Mouse (Mus musculus) lung, embryonic 15.5 days (tissue): ENCODE results near the gene Gm20538. TPM values are rescaled to one million over a fixed set of nuclear protein-coding genes. Genes with fewer than 3 reads are reported as not detected.

Experiments
- ATAC-seq: fragments of 200-750 bp; cut with Nextera tagmentation; 2 replicates; pipeline ENCODE4 v1.8.0; 2017; ENCODE audit warnings: moderate number of reproducible peaks, borderline replicate concordance; ENCODE audit not compliant: low FRiP score, low TSS enrichment; ENCODE audit errors: extremely low read depth
- H3K27ac ChIP-seq: fragments of 300-500 bp; sonication (generic); 2 replicates; pipeline ENCODE4 v1.5.1; 2015; ENCODE audit warnings: moderate library complexity, mild to moderate bottlenecking, inconsistent platforms
- H3K27me3 ChIP-seq: fragments of 300-500 bp; sonication (generic); 2 replicates; pipeline ENCODE4 v1.6.1; 2015; ENCODE audit warnings: inconsistent platforms
- H3K36me3 ChIP-seq: fragments of 300-500 bp; sonication (generic); 2 replicates; pipeline ENCODE4 v1.6.1; 2015; ENCODE audit warnings: inconsistent platforms
- H3K4me1 ChIP-seq: fragments of 300-500 bp; sonication (generic); 2 replicates; pipeline ENCODE4 v1.6.1; 2015; ENCODE audit warnings: inconsistent platforms
- H3K4me2 ChIP-seq: fragments of 300-500 bp; sonication (generic); 2 replicates; pipeline ENCODE4 v1.6.1; 2015; ENCODE audit warnings: inconsistent platforms, mild to moderate bottlenecking, moderate library complexity
- H3K4me3 ChIP-seq: fragments of 300-500 bp; sonication (generic); 2 replicates; pipeline ENCODE4 v1.5.1; 2015; ENCODE audit warnings: mild to moderate bottlenecking, inconsistent platforms
- H3K9ac ChIP-seq: fragments of 300-500 bp; sonication (generic); 2 replicates; pipeline ENCODE4 v1.6.1; 2015; ENCODE audit warnings: inconsistent platforms
- H3K9me3 ChIP-seq: fragments of 300-500 bp; sonication (generic); 2 replicates; pipeline ENCODE4 v1.6.1; 2016; ENCODE audit warnings: inconsistent platforms
- WGBS: fragments of 180-500 bp; shearing (Covaris S2); methylation state at CpG from one replicate; pipeline ENCODE4 v1.1.7; 2015; 5-methylcytosine and 5-hydroxymethylcytosine counted together
- polyA plus RNA-seq: library from polyadenylated mRNA; unstranded; fragments of >200 nt; fragmentation: Nextera tagmentation; extraction: Ambion mirVana; gene quantifications from 2 replicates; pipeline ENCODE4 v1.2.1, GENCODE M21; 2015

Gene Gm20538
- polyA plus RNA-seq, 1 experiment from 2014 or later = not detected

GRCm38 (mm10) chr19:44525551-44526205, 27.0 kb downstream of the Gm20538 start:
- no peak overlapping the region for H3K4me2 ChIP-seq
- H3K36me3 ChIP-seq = no peaks in the 10 kb centered on the region
- WGBS = 53% methylated on average over 9 of the region's 9 CpGs
- H3K9ac ChIP-seq = no peak overlapping the region
- no peak for ATAC-seq
- no peaks in the 10 kb centered on the region for H3K4me1 ChIP-seq
- H3K27me3 ChIP-seq = peaks cover 13% of the 10 kb centered on the region; the same call in 1 of the 2 replicates
- no peak overlapping the region for H3K27ac ChIP-seq
- no peak overlapping the region for H3K4me3 ChIP-seq
- H3K9me3 ChIP-seq = no peaks in the 10 kb centered on the region

- Histone ChIP-seq H3K9me3 (no peaks in the 10 kb centered on the region), H3K9ac (no peak overlapping the region), H3K4me2 (no peak overlapping the region), H3K27me3 (peaks cover 22% of the 10 kb centered on the region; the same call in 1 of the 2 replicates), H3K4me1 (peaks cover 42% of the 10 kb centered on the region), H3K36me3 (no peaks in the 10 kb centered on the region), H3K27ac (no peak overlapping the region), H3K4me3 (no peak overlapping the region)
- peak; percentile 77 for ATAC-seq
- 14% methylated on average over 7 of the region's 7 CpGs for WGBS
These were observed 33.5 kb downstream of the Gm20538 start for GRCm38 (mm10) chr19:44519152-44519551.

- no peak overlapping the region for H3K9ac ChIP-seq
- H3K36me3 ChIP-seq = no peaks in the 10 kb centered on the region
- no peak overlapping the region for H3K4me3 ChIP-seq
- no peak for ATAC-seq
- peaks cover 25% of the 10 kb centered on the region for H3K27me3 ChIP-seq
- no peak overlapping the region for H3K4me2 ChIP-seq
- H3K27ac ChIP-seq = no peak overlapping the region
- H3K9me3 ChIP-seq = no peaks in the 10 kb centered on the region
- 62% methylated on average over 12 of the region's 12 CpGs for WGBS
- H3K4me1 ChIP-seq = peaks cover 48% of the 10 kb centered on the region
These were observed 34.4 kb downstream of the Gm20538 start for GRCm38 (mm10) chr19:44517996-44518768.

- ATAC-seq = no peak
- H3K4me1 ChIP-seq = peaks cover 63% of the 10 kb centered on the region
- no peak overlapping the region for H3K9ac ChIP-seq
- no peak overlapping the region for H3K27ac ChIP-seq
- H3K4me2 ChIP-seq = no peak overlapping the region
- no peaks in the 10 kb centered on the region for H3K9me3 ChIP-seq
- no peaks in the 10 kb centered on the region for H3K36me3 ChIP-seq
- WGBS = 52% methylated on average over 6 of the region's 6 CpGs
- H3K27me3 ChIP-seq = peaks cover 43% of the 10 kb centered on the region
- no peak overlapping the region for H3K4me3 ChIP-seq
These were observed 36.9 kb downstream of the Gm20538 start for GRCm38 (mm10) chr19:44515769-44516168.

- ATAC-seq = no peak
- Histone ChIP-seq H3K4me2 (peak overlapping the region; percentile 12; the same call in 1 of the 2 replicates), H3K27ac (no peak overlapping the region), H3K9me3 (no peaks in the 10 kb centered on the region), H3K36me3 (no peaks in the 10 kb centered on the region), H3K27me3 (peaks cover 53% of the 10 kb centered on the region), H3K9ac (no peak overlapping the region), H3K4me3 (no peak overlapping the region), H3K4me1 (peaks cover 67% of the 10 kb centered on the region)
- WGBS = 9% methylated on average over 14 of the region's 14 CpGs
These were observed 37.8 kb downstream of the Gm20538 start for GRCm38 (mm10) chr19:44514521-44515451.

- 25% methylated on average over 7 of the region's 7 CpGs for WGBS
- no peak overlapping the region for H3K4me3 ChIP-seq
- ATAC-seq = no peak
- no peak overlapping the region for H3K9ac ChIP-seq
- H3K9me3 ChIP-seq = no peaks in the 10 kb centered on the region
- H3K4me1 ChIP-seq = peaks cover 62% of the 10 kb centered on the region
- 0 out of 2 replicates have a peak overlapping the region, but pooled peaks have one; percentile 12 for H3K4me2 ChIP-seq
- no peak overlapping the region for H3K27ac ChIP-seq
- peaks cover 59% of the 10 kb centered on the region for H3K27me3 ChIP-seq
- no peaks in the 10 kb centered on the region for H3K36me3 ChIP-seq
These were observed 38.6 kb downstream of the Gm20538 start for GRCm38 (mm10) chr19:44513921-44514482.

GRCm38 (mm10) chr19:44513054-44513833, 39.4 kb downstream of the Gm20538 start:
- Histone ChIP-seq H3K4me2 (no peak overlapping the region), H3K27ac (no peak overlapping the region), H3K36me3 (no peaks in the 10 kb centered on the region), H3K4me3 (no peak overlapping the region), H3K9ac (no peak overlapping the region), H3K9me3 (no peaks in the 10 kb centered on the region), H3K27me3 (peaks cover 62% of the 10 kb centered on the region), H3K4me1 (peaks cover 54% of the 10 kb centered on the region)
- no peak for ATAC-seq
- 39% methylated on average over 11 of the region's 11 CpGs for WGBS

GRCm38 (mm10) chr19:44512601-44513000, 40.0 kb downstream of the Gm20538 start:
- Histone ChIP-seq H3K27me3 (peaks cover 68% of the 10 kb centered on the region), H3K4me1 (peaks cover 52% of the 10 kb centered on the region)

GRCm38 (mm10) chr19:44511451-44512231, 41.0 kb downstream of the Gm20538 start:
- WGBS = under 1% methylated on average over 66 of the region's 66 CpGs
- Histone ChIP-seq H3K9ac (0 out of 2 replicates have a peak overlapping the region, but pooled peaks have one; percentile 10), H3K4me2 (peak overlapping the region; percentile 87), H3K4me1 (peaks cover 43% of the 10 kb centered on the region), H3K27ac (no peak overlapping the region), H3K36me3 (no peaks in the 10 kb centered on the region), H3K4me3 (peak overlapping the region; percentile 42), H3K27me3 (peaks cover 71% of the 10 kb centered on the region), H3K9me3 (no peaks in the 10 kb centered on the region)
- 0 out of 2 replicates have a peak, but pooled peaks have one; percentile 25 for ATAC-seq

More at GRCm38 (mm10) chr19:44512601-44513000, 40.0 kb downstream of the Gm20538 start:
- Histone ChIP-seq H3K36me3 (no peaks in the 10 kb centered on the region), H3K4me2 (no peak overlapping the region), H3K4me3 (no peak overlapping the region), H3K9ac (no peak overlapping the region), H3K9me3 (no peaks in the 10 kb centered on the region), H3K27ac (no peak overlapping the region)
- WGBS = 55% methylated on average over 5 of the region's 5 CpGs
- ATAC-seq = no peak

GRCm38 (mm10) chr19:44510534-44511175, 42.0 kb downstream of the Gm20538 start:
- Histone ChIP-seq H3K4me3 (peak overlapping the region; percentile 42), H3K36me3 (no peaks in the 10 kb centered on the region), H3K9me3 (no peaks in the 10 kb centered on the region), H3K4me1 (peaks cover 40% of the 10 kb centered on the region), H3K9ac (no peak overlapping the region), H3K27me3 (peaks cover 75% of the 10 kb centered on the region), H3K4me2 (no peak overlapping the region), H3K27ac (no peak overlapping the region)
- ATAC-seq = no peak
- 6% methylated on average over 12 of the region's 12 CpGs for WGBS
